Mouse (Mus musculus) small intestine, adult 2 months (tissue): ENCODE measurements around the gene Wwox.

ENCODE experiments used
- CTCF ChIP-seq: fragments of 200-500 bp; IDR thresholded peaks from 2 replicates; pipeline ENCODE4 v1.5.1; 2012; ENCODE audit warnings: low read depth, mild to moderate bottlenecking, control low read depth, inconsistent platforms, low read length, moderate library complexity, mixed read lengths; ENCODE audit not compliant: insufficient replicate concordance, insufficient read length; ENCODE audit errors: extremely low read depth
- POLR2A ChIP-seq: fragments of 200-500 bp; IDR thresholded peaks from 2 replicates; pipeline ENCODE4 v1.6.1; 2012; ENCODE audit warnings: low read depth, mild to moderate bottlenecking, control low read depth, inconsistent platforms, low read length, moderate library complexity

GRCm38 (mm10) chr8:114759621-114760020 lies 320.2 kb downstream of the Wwox start:
- TF ChIP-seq POLR2A (no peak), CTCF (no peak)
